Mouse (Mus musculus) forebrain, embryonic 11.5 days (tissue): ENCODE measurements around the gene Pfas. TPM values are rescaled to one million over a fixed set of nuclear protein-coding genes. Genes with fewer than 3 reads are reported as not detected.

ENCODE experiments used
- ATAC-seq: fragments of 200-750 bp; cut with Nextera tagmentation; replicated peaks from 2 replicates; pipeline ENCODE4 v1.8.0; 2017; ENCODE audit warnings: moderate TSS enrichment; ENCODE audit not compliant: low FRiP score
- DNase-seq: peaks from one replicate; pipeline ENCODE4 v3.0.0-alpha.2; 2017; ENCODE audit warnings: low spot score
- H3K27ac ChIP-seq: fragments of 300-500 bp; sonication (generic); 2 replicates; pipeline ENCODE4 v1.5.1; 2014; ENCODE audit warnings: low read depth, low read length
- H3K27me3 ChIP-seq: fragments of 300-500 bp; sonication (generic); 2 replicates; pipeline ENCODE4 v1.6.1; 2014; ENCODE audit warnings: mild to moderate bottlenecking, low read length, mixed read lengths; ENCODE audit not compliant: control insufficient read depth, insufficient read depth
- H3K36me3 ChIP-seq: fragments of 300-500 bp; sonication (generic); 2 replicates; pipeline ENCODE4 v1.6.1; 2014; ENCODE audit warnings: mild to moderate bottlenecking, low read length, moderate library complexity, mixed read lengths; ENCODE audit not compliant: control insufficient read depth, insufficient read depth
- H3K4me1 ChIP-seq: fragments of 300-500 bp; sonication (generic); replicated peaks from 2 replicates; pipeline ENCODE4 v1.6.1; 2014; ENCODE audit warnings: low read length, mixed read lengths; ENCODE audit not compliant: control insufficient read depth, insufficient read depth
- H3K4me2 ChIP-seq: fragments of 300-500 bp; sonication (generic); 2 replicates; pipeline ENCODE4 v1.6.1; 2014; ENCODE audit warnings: low read depth, mild to moderate bottlenecking, low read length, moderate library complexity, mixed read lengths; ENCODE audit not compliant: severe bottlenecking
- H3K4me3 ChIP-seq: fragments of 300-500 bp; sonication (generic); 2 replicates; pipeline ENCODE4 v1.5.1; 2014; ENCODE audit warnings: low read depth, low read length
- H3K9ac ChIP-seq: fragments of 300-500 bp; sonication (generic); 2 replicates; pipeline ENCODE4 v1.6.1; 2014; ENCODE audit warnings: low read length
- H3K9me3 ChIP-seq: fragments of 300-500 bp; sonication (generic); 2 replicates; pipeline ENCODE4 v1.6.1; 2016; ENCODE audit warnings: low read length, mixed read lengths; ENCODE audit not compliant: control insufficient read depth
- WGBS: fragments of 180-500 bp; shearing (Covaris S2); extraction: QIAGEN DNeasy Blood & Tissue Kit; methylation state at CpG from one replicate; pipeline ENCODE4 v1.1.7; 2014; 5-methylcytosine and 5-hydroxymethylcytosine counted together
- polyA plus RNA-seq: library from polyadenylated mRNA; unstranded; fragments of >200 nt; fragmentation: Nextera tagmentation; extraction: Ambion mirVana; gene quantifications from 2 replicates; pipeline ENCODE4 v1.2.1, GENCODE M21; 2014

Gene Pfas
- polyA plus RNA-seq, 1 experiment from 2014 or later = 55.8 TPM

DNA sequence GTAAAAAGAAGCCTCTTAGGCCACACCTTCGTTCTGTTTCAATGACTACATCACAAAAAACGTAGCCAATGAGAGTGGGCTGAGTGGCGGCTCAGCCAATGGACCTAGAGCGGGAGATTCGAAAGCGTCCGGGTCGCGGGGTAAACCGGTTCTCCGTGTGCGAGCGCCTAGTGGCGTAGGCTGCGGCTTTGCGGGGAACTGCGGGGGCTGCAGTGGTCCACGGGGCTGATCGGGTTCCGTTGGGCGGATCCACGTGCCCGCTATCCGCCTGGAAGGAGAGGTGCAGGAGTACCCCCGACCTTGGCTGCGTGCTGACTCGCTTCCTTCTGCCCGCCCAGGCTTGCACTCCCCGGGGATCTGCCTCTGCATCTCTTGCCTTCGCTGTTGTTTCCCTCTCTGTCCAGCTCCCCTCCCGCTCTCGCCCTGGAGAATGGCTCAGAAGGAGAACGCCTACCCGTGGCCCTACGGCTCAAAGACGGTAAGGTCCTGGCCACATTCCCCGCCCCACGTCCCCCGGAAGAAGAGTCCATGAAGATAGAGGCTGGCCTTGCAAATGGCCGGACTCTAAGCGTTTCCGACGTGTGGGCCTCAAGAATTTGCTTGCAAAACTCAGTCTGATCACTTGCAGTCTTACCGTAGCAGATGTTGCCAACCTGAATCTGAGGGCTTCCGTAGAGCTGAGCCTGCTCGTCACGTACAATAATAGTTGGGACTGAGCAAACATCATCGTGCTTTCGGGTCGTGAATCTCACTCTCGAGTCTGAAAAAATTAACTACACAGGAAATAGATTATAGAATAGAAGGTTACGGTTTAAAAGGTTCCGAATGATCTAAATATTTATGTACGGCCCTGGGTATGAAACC lies 37.5 kb upstream of the Pfas start, which contains the start of gene Aurkb:
Aurkb (plus strand) TSS at position 117 of the 864 bp plus-strand sequence.
- Histone ChIP-seq H3K9me3 (no peaks in the 10 kb centered on the region), H3K27me3 (no peaks in the 10 kb centered on the region), H3K4me2 (peak within 1 kb of the TSS; percentile 66), H3K36me3 (peaks cover 6% of the 10 kb centered on the region; the same call in 1 of the 2 replicates), H3K27ac (peak within 1 kb of the TSS; percentile 92), H3K4me1 (peaks cover 3% of the 10 kb centered on the region), H3K9ac (peak within 1 kb of the TSS; percentile 93), H3K4me3 (peak within 1 kb of the TSS; percentile 85)
- WGBS = under 1% methylated on average over 50 of the region's 54 CpGs
- DNase-seq = peak; percentile 93
- ATAC-seq = peak; percentile 75

- H3K9ac ChIP-seq = no peak overlapping the region
- peaks cover 11% of the 10 kb centered on the region; the same call in 1 of the 2 replicates for H3K36me3 ChIP-seq
- WGBS = 74% methylated on average over 5 of the region's 5 CpGs
- peaks cover 17% of the 10 kb centered on the region for H3K4me1 ChIP-seq
- H3K4me3 ChIP-seq = no peak overlapping the region
- DNase-seq = no peak
- H3K9me3 ChIP-seq = no peaks in the 10 kb centered on the region
- no peaks in the 10 kb centered on the region for H3K27me3 ChIP-seq
- no peak overlapping the region for H3K27ac ChIP-seq
- no peak for ATAC-seq
- no peak overlapping the region for H3K4me2 ChIP-seq
These were observed 29.9 kb upstream of the Pfas start for GRCm38 (mm10) chr11:69038173-69038572.

GRCm38 (mm10) chr11:69037231-69038061 lies 29.2 kb upstream of the Pfas start:
- Histone ChIP-seq H3K4me2 (peak overlapping the region; percentile 56), H3K27me3 (no peaks in the 10 kb centered on the region), H3K4me3 (peak overlapping the region; percentile 57), H3K9ac (peak overlapping the region; percentile 68), H3K4me1 (peaks cover 17% of the 10 kb centered on the region), H3K27ac (peak overlapping the region; percentile 68; the same call in 1 of the 2 replicates), H3K9me3 (no peaks in the 10 kb centered on the region), H3K36me3 (peaks cover 11% of the 10 kb centered on the region; the same call in 1 of the 2 replicates)
- under 1% methylated on average over 34 of the region's 34 CpGs for WGBS
- ATAC-seq = peak; percentile 31; the same call in 1 of the 2 replicates
- peak; percentile 91 for DNase-seq

DNA sequence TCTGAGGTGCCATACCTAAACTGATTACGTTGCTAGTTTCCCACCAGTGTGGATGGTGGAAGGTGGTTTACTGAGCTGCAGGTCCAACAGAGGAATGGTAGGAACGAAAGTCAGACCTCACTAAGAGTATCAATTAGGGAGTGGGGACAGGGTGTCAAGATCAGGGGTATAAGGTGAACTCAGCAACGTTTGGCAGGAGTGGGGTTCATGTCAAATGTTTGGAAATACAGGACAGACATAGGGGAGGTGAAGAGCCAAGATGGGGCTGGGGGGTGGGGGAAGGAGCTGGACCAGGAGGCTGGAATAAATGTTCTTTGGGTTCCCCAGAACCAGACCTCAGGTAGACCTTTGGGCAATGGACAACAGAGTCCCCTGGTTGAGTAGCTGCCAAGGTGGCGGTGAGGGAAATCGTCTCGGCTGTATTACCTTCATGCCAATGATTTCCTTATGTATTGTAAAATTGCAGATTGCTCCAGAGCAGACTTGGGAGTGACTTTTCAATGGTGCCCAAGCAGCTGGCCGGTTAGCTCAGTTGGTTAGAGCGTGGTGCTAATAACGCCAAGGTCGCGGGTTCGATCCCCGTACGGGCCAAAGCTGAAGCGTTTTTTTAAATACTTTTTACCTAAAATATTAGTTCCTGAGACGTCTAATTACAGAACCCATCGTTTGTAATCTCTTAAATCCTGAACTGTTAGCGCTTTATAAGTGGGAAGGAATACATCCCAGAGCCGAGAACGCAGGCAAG lies 28.4 kb upstream of the Pfas start:
- ATAC-seq = no peak
- H3K4me3 ChIP-seq = peak overlapping the region; percentile 57

GRCm38 (mm10) chr11:69035849-69036248 lies 27.6 kb upstream of the Pfas start:
- Histone ChIP-seq H3K9me3 (no peaks in the 10 kb centered on the region), H3K4me2 (peak overlapping the region; percentile 56; the same call in 1 of the 2 replicates), H3K4me1 (peaks cover 17% of the 10 kb centered on the region), H3K9ac (peak overlapping the region; percentile 46), H3K27ac (peak overlapping the region; percentile 57), H3K27me3 (no peaks in the 10 kb centered on the region), H3K36me3 (peaks cover 14% of the 10 kb centered on the region; the same call in 1 of the 2 replicates), H3K4me3 (peak overlapping the region; percentile 57; the same call in 1 of the 2 replicates)
- ATAC-seq (0 out of 2 replicates have a peak, but pooled peaks have one; percentile 1), DNase-seq (peak; percentile 91)
- 5% methylated on average over 8 of the region's 8 CpGs for WGBS

More for the DNA sequence above, 28.4 kb upstream of the Pfas start:
- peaks cover 11% of the 10 kb centered on the region; the same call in 1 of the 2 replicates for H3K36me3 ChIP-seq
- WGBS = 8% methylated on average over 20 of the region's 20 CpGs
- DNase-seq = peak; percentile 93
- peak overlapping the region; percentile 56 for H3K4me2 ChIP-seq
- H3K27me3 ChIP-seq = no peaks in the 10 kb centered on the region
- H3K9me3 ChIP-seq = no peaks in the 10 kb centered on the region
- peaks cover 17% of the 10 kb centered on the region for H3K4me1 ChIP-seq
- H3K27ac ChIP-seq = peak overlapping the region; percentile 68; the same call in 1 of the 2 replicates
- peak overlapping the region; percentile 68 for H3K9ac ChIP-seq

- peak overlapping the region; percentile 57 for H3K27ac ChIP-seq
- H3K4me3 ChIP-seq = no peak overlapping the region
- WGBS = 78% methylated on average over 9 of the region's 9 CpGs
- peaks cover 17% of the 10 kb centered on the region; the same call in 1 of the 2 replicates for H3K36me3 ChIP-seq
- H3K4me2 ChIP-seq = peak overlapping the region; percentile 24; the same call in 1 of the 2 replicates
- DNase-seq (no peak), ATAC-seq (no peak)
- H3K9me3 ChIP-seq = no peaks in the 10 kb centered on the region
- peak overlapping the region; percentile 46 for H3K9ac ChIP-seq
- peaks cover 17% of the 10 kb centered on the region for H3K4me1 ChIP-seq
- no peaks in the 10 kb centered on the region for H3K27me3 ChIP-seq
These were observed 27.2 kb upstream of the Pfas start for GRCm38 (mm10) chr11:69035411-69035810.

- peaks cover 18% of the 10 kb centered on the region; the same call in 1 of the 2 replicates for H3K36me3 ChIP-seq
- no peaks in the 10 kb centered on the region for H3K27me3 ChIP-seq
- H3K9me3 ChIP-seq = no peaks in the 10 kb centered on the region
- 98% methylated on average over 3 of the region's 3 CpGs for WGBS
- ATAC-seq = no peak
- no peak overlapping the region for H3K9ac ChIP-seq
- DNase-seq = no peak
- peaks cover 17% of the 10 kb centered on the region for H3K4me1 ChIP-seq
- no peak overlapping the region for H3K4me3 ChIP-seq
- no peak overlapping the region for H3K4me2 ChIP-seq
- no peak overlapping the region for H3K27ac ChIP-seq
These were observed 26.3 kb upstream of the Pfas start for GRCm38 (mm10) chr11:69034585-69034984.
